Mouse (Mus musculus) forebrain, embryonic 12.5 days (tissue): ENCODE results near the gene Ranbp3l. TPM values are rescaled to one million over a fixed set of nuclear protein-coding genes. Genes with fewer than 3 reads are reported as not detected.

Experiments
- ATAC-seq: fragments of 200-750 bp; cut with Nextera tagmentation; 2 replicates; pipeline ENCODE4 v1.8.0; 2017; ENCODE audit warnings: moderate TSS enrichment; ENCODE audit not compliant: low FRiP score
- H3K27ac ChIP-seq: fragments of 300-500 bp; sonication (generic); 2 replicates; pipeline ENCODE4 v1.5.1; 2016; ENCODE audit warnings: mild to moderate bottlenecking
- H3K27me3 ChIP-seq: fragments of 300-500 bp; sonication (generic); 2 replicates; pipeline ENCODE4 v1.6.1; 2016; ENCODE audit warnings: mild to moderate bottlenecking
- H3K36me3 ChIP-seq: fragments of 300-500 bp; sonication (generic); replicated peaks from 2 replicates; pipeline ENCODE4 v1.6.1; 2016; ENCODE audit warnings: mild to moderate bottlenecking
- H3K4me1 ChIP-seq: fragments of 300-500 bp; sonication (generic); 2 replicates; pipeline ENCODE4 v1.6.1; 2016
- H3K4me2 ChIP-seq: fragments of 300-500 bp; sonication (generic); 2 replicates; pipeline ENCODE4 v1.6.1; 2016; ENCODE audit warnings: mild to moderate bottlenecking, moderate library complexity
- H3K4me3 ChIP-seq: fragments of 300-500 bp; sonication (generic); replicated peaks from 2 replicates; pipeline ENCODE4 v1.5.1; 2016; ENCODE audit warnings: mild to moderate bottlenecking
- H3K9ac ChIP-seq: fragments of 300-500 bp; sonication (generic); 2 replicates; pipeline ENCODE4 v1.6.1; 2016; ENCODE audit warnings: mild to moderate bottlenecking
- H3K9me3 ChIP-seq: fragments of 300-500 bp; sonication (generic); 2 replicates; pipeline ENCODE4 v1.6.1; 2016
- WGBS: fragments of 180-500 bp; shearing (Covaris S2); methylation state at CpG from one replicate; pipeline ENCODE4 v1.1.7; 2016; 5-methylcytosine and 5-hydroxymethylcytosine counted together
- polyA plus RNA-seq: library from polyadenylated mRNA; unstranded; fragments of >200 nt; fragmentation: Nextera tagmentation; extraction: Ambion mirVana; gene quantifications from 2 replicates; pipeline ENCODE4 v1.2.1, GENCODE M21; 2016

The Ranbp3l gene
- 2.4 and 3.1 TPM in 2 replicates for polyA plus RNA-seq

- Histone ChIP-seq H3K9me3 (no peaks in the 10 kb centered on the region), H3K27me3 (no peaks in the 10 kb centered on the region), H3K4me2 (peak within 1 kb of the TSS; percentile 27), H3K4me3 (no peak within 1 kb of the TSS), H3K36me3 (no peaks in the 10 kb centered on the region), H3K27ac (no peak within 1 kb of the TSS), H3K4me1 (peaks cover 11% of the 10 kb centered on the region), H3K9ac (no peak within 1 kb of the TSS)
- WGBS, result 65% methylated on average over 18 of the region's 18 CpGs
- peak; percentile 39; the same call in 1 of the 2 replicates for ATAC-seq
These were observed at the start of gene Ranbp3l for GRCm38 (mm10) chr15:8967573-8968228. TSS of gene Ranbp3l (plus strand) at chr15:8967949.

GRCm38 (mm10) chr15:8930061-8930460, 37.7 kb upstream of the Ranbp3l start:
- Histone ChIP-seq H3K9me3 (peaks cover 2% of the 10 kb centered on the region; the same call in 1 of the 2 replicates), H3K4me2 (no peak overlapping the region), H3K36me3 (no peaks in the 10 kb centered on the region), H3K27me3 (no peaks in the 10 kb centered on the region), H3K4me3 (no peak overlapping the region), H3K27ac (no peak overlapping the region), H3K4me1 (no peaks in the 10 kb centered on the region), H3K9ac (no peak overlapping the region)
- ATAC-seq, result no peak
- 90% methylated on average over 1 of the region's 1 CpGs for WGBS

- Histone ChIP-seq H3K4me3 (no peak overlapping the region), H3K36me3 (no peaks in the 10 kb centered on the region), H3K4me2 (no peak overlapping the region), H3K9ac (no peak overlapping the region), H3K4me1 (no peaks in the 10 kb centered on the region), H3K27me3 (no peaks in the 10 kb centered on the region), H3K9me3 (no peaks in the 10 kb centered on the region), H3K27ac (no peak overlapping the region)
- ATAC-seq, result no peak
- 93% methylated on average over 3 of the region's 3 CpGs for WGBS
These were observed 30.8 kb upstream of the Ranbp3l start for GRCm38 (mm10) chr15:8936911-8937310.

- H3K4me1 ChIP-seq, result no peaks in the 10 kb centered on the region
- no peak overlapping the region for H3K4me3 ChIP-seq
- no peaks in the 10 kb centered on the region for H3K36me3 ChIP-seq
- no peak overlapping the region for H3K4me2 ChIP-seq
- ATAC-seq, result no peak
- no peaks in the 10 kb centered on the region for H3K27me3 ChIP-seq
- H3K27ac ChIP-seq, result no peak overlapping the region
- H3K9ac ChIP-seq, result no peak overlapping the region
- no peaks in the 10 kb centered on the region for H3K9me3 ChIP-seq
- 92% methylated on average over 5 of the region's 5 CpGs for WGBS
These were observed 26.9 kb upstream of the Ranbp3l start for GRCm38 (mm10) chr15:8940861-8941260.

DNA sequence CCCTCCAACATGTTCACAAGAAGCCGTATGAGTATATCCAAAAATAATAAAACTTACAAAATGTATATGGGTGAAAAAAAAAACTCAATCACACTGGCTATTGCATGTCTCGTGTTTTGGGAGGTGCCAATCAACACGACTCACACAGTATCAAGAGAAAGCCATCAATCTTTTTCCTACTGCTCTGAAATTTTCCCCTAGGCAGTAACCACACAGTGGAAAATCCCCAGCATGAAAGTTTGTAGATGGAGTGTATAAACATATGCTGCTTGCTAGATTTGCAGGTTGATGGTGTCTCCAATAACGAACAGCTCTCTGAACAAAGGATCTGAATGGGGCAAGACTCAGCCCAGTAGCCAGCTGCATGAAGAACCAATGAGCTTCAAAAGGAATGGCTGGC, 16.9 kb upstream of the Ranbp3l start:
- no peaks in the 10 kb centered on the region for H3K36me3 ChIP-seq
- H3K27me3 ChIP-seq, result no peaks in the 10 kb centered on the region
- ATAC-seq, result no peak
- H3K9me3 ChIP-seq, result no peaks in the 10 kb centered on the region
- H3K4me2 ChIP-seq, result no peak overlapping the region
- no peak overlapping the region for H3K9ac ChIP-seq
- no peak overlapping the region for H3K27ac ChIP-seq
- H3K4me1 ChIP-seq, result no peaks in the 10 kb centered on the region
- no peak overlapping the region for H3K4me3 ChIP-seq
- 78% methylated on average over 4 of the region's 4 CpGs for WGBS

GRCm38 (mm10) chr15:8963323-8963722, 4.4 kb upstream of the Ranbp3l start:
- H3K27ac ChIP-seq, result no peak overlapping the region
- no peak for ATAC-seq
- WGBS, result 68% methylated on average over 2 of the region's 2 CpGs
- no peaks in the 10 kb centered on the region for H3K36me3 ChIP-seq
- H3K9me3 ChIP-seq, result no peaks in the 10 kb centered on the region
- H3K4me1 ChIP-seq, result peaks cover 9% of the 10 kb centered on the region
- H3K9ac ChIP-seq, result no peak overlapping the region
- no peaks in the 10 kb centered on the region for H3K27me3 ChIP-seq
- no peak overlapping the region for H3K4me3 ChIP-seq
- no peak overlapping the region for H3K4me2 ChIP-seq

- 88% methylated on average over 14 of the region's 14 CpGs for WGBS
- no peak for ATAC-seq
- Histone ChIP-seq H3K4me3 (no peak overlapping the region), H3K27ac (no peak overlapping the region), H3K27me3 (no peaks in the 10 kb centered on the region), H3K9ac (no peak overlapping the region), H3K4me2 (no peak overlapping the region), H3K4me1 (peaks cover 11% of the 10 kb centered on the region), H3K9me3 (no peaks in the 10 kb centered on the region), H3K36me3 (no peaks in the 10 kb centered on the region)
These were observed 463 bp downstream of the Ranbp3l start for GRCm38 (mm10) chr15:8968229-8968595.

- H3K9ac ChIP-seq, result no peak overlapping the region
- H3K9me3 ChIP-seq, result no peaks in the 10 kb centered on the region
- WGBS, result 93% methylated on average over 10 of the region's 10 CpGs
- H3K4me3 ChIP-seq, result no peak overlapping the region
- no peak overlapping the region for H3K27ac ChIP-seq
- ATAC-seq, result no peak
- peaks cover 11% of the 10 kb centered on the region for H3K4me1 ChIP-seq
- H3K4me2 ChIP-seq, result no peak overlapping the region
- no peaks in the 10 kb centered on the region for H3K27me3 ChIP-seq
- no peaks in the 10 kb centered on the region for H3K36me3 ChIP-seq
These were observed 1.4 kb downstream of the Ranbp3l start for GRCm38 (mm10) chr15:8969061-8969635.

DNA sequence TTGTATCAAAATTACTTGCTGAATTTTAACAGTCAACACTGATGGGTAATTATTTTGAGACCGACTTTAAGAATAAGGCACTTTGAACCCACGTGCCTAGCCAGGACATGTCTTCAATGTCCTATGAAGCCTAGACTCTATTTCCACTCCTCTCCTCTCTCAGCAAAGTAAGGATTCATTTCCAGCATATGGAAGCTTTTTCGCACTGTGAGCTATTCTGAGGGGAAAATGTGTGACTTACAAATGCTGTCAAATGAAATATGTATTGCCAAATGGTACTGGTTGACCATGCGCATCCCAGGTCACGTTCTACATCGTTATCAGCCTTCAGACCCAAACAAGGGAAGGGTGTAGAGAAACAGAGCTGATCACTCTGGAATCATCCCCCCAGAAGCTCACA, 23.5 kb downstream of the Ranbp3l start:
- Histone ChIP-seq H3K4me2 (no peak overlapping the region), H3K27me3 (no peaks in the 10 kb centered on the region), H3K4me1 (no peaks in the 10 kb centered on the region), H3K27ac (no peak overlapping the region), H3K9ac (no peak overlapping the region), H3K4me3 (no peak overlapping the region), H3K36me3 (no peaks in the 10 kb centered on the region), H3K9me3 (no peaks in the 10 kb centered on the region)
- no peak for ATAC-seq
- WGBS, result 92% methylated on average over 6 of the region's 6 CpGs

- H3K9ac ChIP-seq, result no peak overlapping the region
- no peak for ATAC-seq
These were observed 24.4 kb downstream of the Ranbp3l start for GRCm38 (mm10) chr15:8991859-8992838.

DNA sequence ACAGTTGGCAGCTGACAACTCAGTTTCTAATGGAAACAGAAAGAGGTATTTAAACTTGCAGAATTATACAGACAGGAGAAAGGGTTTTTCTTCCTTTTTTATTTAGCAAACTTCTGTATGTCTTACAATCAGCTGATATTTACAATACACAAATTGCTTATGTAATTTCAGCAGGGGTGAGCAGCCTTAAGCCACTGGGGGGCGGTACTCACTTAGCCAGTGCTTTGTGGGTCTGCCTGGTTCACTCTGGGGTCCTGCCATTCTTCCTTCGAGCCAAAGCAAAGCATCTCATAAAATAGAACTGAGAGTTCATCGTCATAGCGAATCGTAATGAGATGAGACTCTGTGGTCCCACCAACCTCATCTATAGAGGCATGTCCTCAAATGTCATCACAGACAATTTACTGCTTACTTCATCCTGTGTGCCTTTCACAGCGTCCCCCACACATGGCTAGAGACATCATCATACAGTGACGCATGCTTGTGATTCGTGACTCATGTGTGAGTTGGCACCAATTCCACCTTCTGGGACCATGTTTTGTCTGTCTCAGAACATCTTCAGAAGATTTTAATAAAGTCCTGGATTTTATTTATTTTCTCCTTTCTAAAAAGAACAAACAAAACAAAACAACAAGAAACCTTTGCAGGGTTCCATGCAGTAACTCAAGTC, 27.0 kb downstream of the Ranbp3l start:
- H3K27me3 ChIP-seq, result no peaks in the 10 kb centered on the region

More at GRCm38 (mm10) chr15:8991859-8992838, 24.4 kb downstream of the Ranbp3l start:
- Histone ChIP-seq H3K36me3 (no peaks in the 10 kb centered on the region), H3K9me3 (no peaks in the 10 kb centered on the region), H3K4me2 (no peak overlapping the region), H3K27ac (no peak overlapping the region), H3K4me1 (no peaks in the 10 kb centered on the region), H3K27me3 (no peaks in the 10 kb centered on the region), H3K4me3 (no peak overlapping the region)
- WGBS, result 80% methylated on average over 12 of the region's 12 CpGs

GRCm38 (mm10) chr15:8995490-8995889, 27.7 kb downstream of the Ranbp3l start:
- no peak overlapping the region for H3K4me2 ChIP-seq
- no peaks in the 10 kb centered on the region for H3K9me3 ChIP-seq
- H3K9ac ChIP-seq, result no peak overlapping the region
- H3K4me3 ChIP-seq, result no peak overlapping the region
- no peak overlapping the region for H3K27ac ChIP-seq
- WGBS, result 79% methylated on average over 7 of the region's 7 CpGs
- H3K4me1 ChIP-seq, result no peaks in the 10 kb centered on the region
- ATAC-seq, result no peak
- no peaks in the 10 kb centered on the region for H3K27me3 ChIP-seq
- no peaks in the 10 kb centered on the region for H3K36me3 ChIP-seq

More for the DNA sequence above, 27.0 kb downstream of the Ranbp3l start:
- H3K4me1 ChIP-seq, result no peaks in the 10 kb centered on the region
- H3K9ac ChIP-seq, result no peak overlapping the region
- no peak for ATAC-seq
- no peak overlapping the region for H3K27ac ChIP-seq
- H3K9me3 ChIP-seq, result no peaks in the 10 kb centered on the region
- WGBS, result 76% methylated on average over 8 of the region's 8 CpGs
- no peaks in the 10 kb centered on the region for H3K36me3 ChIP-seq
- H3K4me2 ChIP-seq, result no peak overlapping the region
- no peak overlapping the region for H3K4me3 ChIP-seq
